Mouse (Mus musculus) forebrain, postnatal 0 days (tissue): ENCODE measurements at regions not wholly inside any gene's neighbourhood (a gene's known extent, or its start where the extent isn't known, plus 50 kb on each side); places are given as distances from the start of the nearest gene placed in this dataset.
A peak's percentile ranks its signal among the peaks of the same experiment; 100 is the strongest.

Experiments used
- ATAC-seq: fragments of 200-750 bp; cut with Nextera tagmentation; 2 replicates; pipeline ENCODE4 v1.8.0; 2017; ENCODE audit warnings: mild to moderate bottlenecking, moderate library complexity
- DNase-seq: peaks from one replicate; pipeline ENCODE4 v3.0.0-alpha.2; 2015
- H3K27ac ChIP-seq: fragments of 300-500 bp; sonication (generic); 2 replicates; pipeline ENCODE4 v1.5.1; 2014; ENCODE audit warnings: low read depth, mild to moderate bottlenecking, antibody characterized with exemption, low read length, moderate library complexity, mixed read lengths
- H3K27me3 ChIP-seq: fragments of 300-500 bp; sonication (generic); 2 replicates; pipeline ENCODE4 v1.6.1; 2014; ENCODE audit warnings: mild to moderate bottlenecking, low read length, mixed read lengths; ENCODE audit not compliant: insufficient read depth
- H3K36me3 ChIP-seq: fragments of 300-500 bp; sonication (generic); 2 replicates; pipeline ENCODE4 v1.6.1; 2014; ENCODE audit warnings: mild to moderate bottlenecking, moderate library complexity; ENCODE audit not compliant: insufficient read depth
- H3K4me1 ChIP-seq: fragments of 300-500 bp; sonication (generic); 2 replicates; pipeline ENCODE4 v1.6.1; 2014; ENCODE audit warnings: antibody characterized with exemption; ENCODE audit not compliant: insufficient read depth
- H3K4me2 ChIP-seq: fragments of 300-500 bp; sonication (generic); 2 replicates; pipeline ENCODE4 v1.6.1; 2014; ENCODE audit warnings: low read depth, mild to moderate bottlenecking, moderate library complexity
- H3K4me3 ChIP-seq: fragments of 300-500 bp; sonication (generic); 2 replicates; pipeline ENCODE4 v1.5.1; 2014; ENCODE audit warnings: low read depth, low read length, mixed read lengths
- H3K9ac ChIP-seq: fragments of 300-500 bp; sonication (generic); 2 replicates; pipeline ENCODE4 v1.6.1; 2014; ENCODE audit warnings: mild to moderate bottlenecking
- H3K9me3 ChIP-seq: fragments of 300-500 bp; sonication (generic); 2 replicates; pipeline ENCODE4 v1.6.1; 2016; ENCODE audit warnings: low read length
- CTCF ChIP-seq: sonication (generic); IDR thresholded peaks from 2 replicates; pipeline ENCODE4 v1.5.1; 2016; ENCODE audit warnings: antibody characterized with exemption, control low read depth, low read depth
- WGBS: fragments of 180-500 bp; shearing (Covaris S2); extraction: QIAGEN DNeasy Blood & Tissue Kit; methylation state at CpG from one replicate; pipeline ENCODE4 v1.1.7; 2014; 5-methylcytosine and 5-hydroxymethylcytosine counted together

DNA sequence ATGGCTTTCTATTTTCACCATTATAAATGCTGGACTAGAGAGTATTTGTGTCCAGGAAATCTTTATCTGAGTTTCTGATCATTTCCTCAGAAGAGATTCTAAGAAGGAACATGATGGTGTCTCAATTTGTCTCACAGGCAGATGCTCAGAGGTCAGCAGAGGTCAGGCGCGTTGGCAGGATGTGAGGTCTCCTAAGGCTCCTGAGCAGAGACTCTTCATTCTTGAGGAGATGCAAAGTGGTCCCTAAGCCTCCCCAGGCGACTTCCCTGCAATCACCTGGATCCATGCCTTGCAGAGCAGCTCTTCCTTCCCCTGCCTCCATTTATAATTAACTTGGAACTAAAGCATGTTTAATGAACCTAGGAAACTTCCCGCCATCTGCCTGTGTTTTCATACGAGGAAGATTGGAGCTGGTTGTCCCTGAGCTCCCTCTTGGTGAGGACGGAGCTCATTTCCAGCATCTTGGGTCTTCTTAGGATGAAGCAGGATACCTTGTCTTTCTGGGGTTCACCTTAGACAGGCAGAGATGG, 71.8 kb downstream of the Arf2 start:
- no peaks in the 10 kb centered on the region for H3K36me3 ChIP-seq
- no peak overlapping the region for H3K4me3 ChIP-seq
- H3K9me3 ChIP-seq: no peaks in the 10 kb centered on the region
- H3K4me1 ChIP-seq: peaks cover 7% of the 10 kb centered on the region; the same call in 1 of the 2 replicates
- ATAC-seq: no peak
- no peak overlapping the region for H3K4me2 ChIP-seq
- WGBS: 53% methylated on average over 6 of the region's 6 CpGs
- no peak overlapping the region for H3K27ac ChIP-seq
- peak; percentile 52 for DNase-seq
- no peak overlapping the region for H3K9ac ChIP-seq
- H3K27me3 ChIP-seq: no peaks in the 10 kb centered on the region
- no peak for TF ChIP-seq CTCF

DNA sequence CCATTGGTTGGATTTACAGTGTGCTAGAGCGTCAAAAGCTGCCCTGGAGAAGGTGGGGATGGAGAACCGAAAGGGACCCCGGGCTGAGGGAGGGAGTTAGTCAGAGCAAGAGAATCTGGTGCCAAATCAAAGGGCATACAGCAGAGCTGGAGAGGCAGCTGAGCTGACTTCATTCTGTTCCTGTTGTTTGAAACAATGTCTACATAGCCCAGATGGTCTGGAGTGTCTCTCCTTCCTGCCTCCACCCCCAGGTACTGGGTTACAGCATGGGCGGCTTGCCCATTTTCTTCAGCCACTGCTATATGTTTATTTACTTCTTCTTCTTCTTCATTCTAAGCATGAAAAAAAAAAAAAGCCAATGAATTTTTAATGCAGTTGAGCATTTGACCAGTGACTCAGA, 78.7 kb downstream of the Arf2 start:
- no peaks in the 10 kb centered on the region for H3K27me3 ChIP-seq

DNA sequence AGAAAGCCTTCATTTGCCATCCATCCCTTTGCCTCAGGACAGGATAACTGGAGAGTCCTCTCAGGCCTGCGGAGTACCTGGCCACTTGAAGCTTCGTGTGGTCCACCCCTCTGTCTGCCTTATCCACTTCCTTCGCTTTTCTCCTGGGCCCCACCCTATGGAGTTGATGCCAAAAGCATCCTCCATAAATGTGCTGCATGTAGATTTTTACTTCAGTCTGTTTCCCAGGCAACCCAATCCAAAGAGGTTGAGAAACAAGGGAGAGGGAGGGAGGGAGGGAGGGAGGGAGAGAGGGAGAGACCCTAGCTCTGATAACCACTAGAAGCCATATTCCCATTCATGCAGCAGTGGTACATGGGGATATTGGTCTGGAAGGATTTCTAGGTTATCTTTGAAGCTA, 80.7 kb upstream of the Crhr1 start:
- no peaks in the 10 kb centered on the region for H3K36me3 ChIP-seq
- 60% methylated on average over 3 of the region's 3 CpGs for whole genome bisulfite sequencing

More for the DNA sequence above, 78.7 kb downstream of the Arf2 start:
- Histone ChIP-seq H3K9ac (no peak overlapping the region), H3K4me2 (no peak overlapping the region), H3K27ac (no peak overlapping the region), H3K9me3 (no peaks in the 10 kb centered on the region), H3K36me3 (no peaks in the 10 kb centered on the region), H3K4me1 (no peaks in the 10 kb centered on the region), H3K4me3 (no peak overlapping the region)
- ATAC-seq: no peak
- 86% methylated on average over 4 of the region's 4 CpGs for WGBS
- no peak for TF ChIP-seq CTCF
- no peak for DNase-seq

DNA sequence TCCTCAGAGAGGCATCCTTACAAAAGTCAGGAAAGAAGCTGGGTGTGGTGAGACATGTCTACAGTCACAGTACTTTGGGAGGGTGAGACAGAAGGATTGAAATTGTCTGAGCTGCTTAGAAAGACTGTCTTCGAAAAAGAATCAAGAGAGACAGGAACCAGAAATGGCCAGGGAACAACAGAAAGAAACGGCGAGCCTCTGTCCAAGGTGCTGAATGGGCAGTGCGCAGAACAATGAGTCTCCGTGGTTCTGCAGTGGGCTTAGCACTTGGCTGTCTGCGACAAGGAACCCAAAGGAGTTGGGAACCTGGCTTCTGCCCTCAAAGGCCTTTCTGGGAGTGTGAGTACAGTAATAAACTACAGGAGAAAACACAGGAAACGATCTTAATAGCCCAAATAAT, 79.4 kb upstream of the Crhr1 start:
- no peak for DNase-seq

More for the DNA sequence above, 80.7 kb upstream of the Crhr1 start:
- DNase-seq (peak; percentile 72), ATAC-seq (peak; percentile 90)
- 0 out of 2 replicates have a peak, but pooled peaks cover 5% of the 10 kb centered on the region for H3K4me1 ChIP-seq
- H3K4me2 ChIP-seq: no peak overlapping the region
- no peaks in the 10 kb centered on the region for H3K9me3 ChIP-seq
- TF ChIP-seq CTCF: no peak
- no peaks in the 10 kb centered on the region for H3K27me3 ChIP-seq
- H3K27ac ChIP-seq: peak overlapping the region; percentile 66
- no peak overlapping the region for H3K4me3 ChIP-seq
- H3K9ac ChIP-seq: no peak overlapping the region

DNA sequence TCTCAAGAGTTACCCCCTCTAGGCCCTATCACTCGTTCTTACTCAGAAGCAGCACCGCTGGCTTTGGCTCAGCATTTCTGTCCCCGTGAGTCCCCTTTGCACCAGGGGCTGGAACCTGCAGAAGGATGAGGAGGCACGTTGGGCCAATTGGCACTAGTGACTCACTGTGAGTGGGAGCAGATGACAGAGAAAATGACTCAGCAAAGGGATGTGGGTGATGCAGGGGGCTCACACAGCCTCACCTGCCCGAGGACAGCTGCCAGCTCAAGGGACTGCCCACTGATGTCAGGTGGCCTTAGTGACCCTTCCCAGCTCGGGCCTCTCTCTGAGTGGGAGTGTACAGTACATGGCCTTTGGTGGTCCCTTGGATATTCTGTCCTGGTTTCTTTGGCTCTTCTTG, 76.7 kb upstream of the Crhr1 start:
- DNase-seq (no peak), ATAC-seq (no peak)
- H3K27me3 ChIP-seq: no peaks in the 10 kb centered on the region
- H3K4me2 ChIP-seq: no peak overlapping the region
- H3K4me1 ChIP-seq: 0 out of 2 replicates have a peak, but pooled peaks cover 5% of the 10 kb centered on the region
- H3K27ac ChIP-seq: no peak overlapping the region
- no peak for TF ChIP-seq CTCF
- H3K36me3 ChIP-seq: no peaks in the 10 kb centered on the region
- no peak overlapping the region for H3K9ac ChIP-seq
- no peaks in the 10 kb centered on the region for H3K9me3 ChIP-seq
- no peak overlapping the region for H3K4me3 ChIP-seq
- WGBS: 80% methylated on average over 6 of the region's 6 CpGs

More for the DNA sequence above, 79.4 kb upstream of the Crhr1 start:
- TF ChIP-seq CTCF: no peak
- Histone ChIP-seq H3K27ac (no peak overlapping the region), H3K9ac (no peak overlapping the region), H3K4me2 (no peak overlapping the region), H3K9me3 (no peaks in the 10 kb centered on the region), H3K4me1 (0 out of 2 replicates have a peak, but pooled peaks cover 5% of the 10 kb centered on the region), H3K27me3 (no peaks in the 10 kb centered on the region), H3K36me3 (no peaks in the 10 kb centered on the region), H3K4me3 (no peak overlapping the region)
- 14% methylated on average over 7 of the region's 7 CpGs for WGBS
- ATAC-seq: no peak

DNA sequence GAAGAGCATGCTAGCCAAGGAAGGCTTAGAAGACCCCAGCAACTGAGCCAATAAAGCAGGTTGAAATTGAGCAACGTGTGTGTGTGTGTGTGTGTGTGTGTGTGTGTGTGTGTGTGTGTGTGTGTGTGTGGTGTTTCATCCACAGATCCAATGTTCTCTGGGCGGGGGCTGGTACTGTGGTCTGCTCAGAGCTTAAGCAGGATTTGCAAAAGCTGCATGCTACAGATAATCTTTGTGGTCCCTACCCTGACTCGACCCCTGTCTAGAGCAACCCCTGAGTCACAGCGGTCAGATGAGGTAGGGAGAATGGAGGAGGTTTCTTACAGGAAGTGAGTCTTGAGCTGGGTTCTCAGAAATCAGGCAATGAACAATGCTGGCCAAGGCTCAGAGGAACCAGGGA, 75.6 kb upstream of the Crhr1 start:
- Histone ChIP-seq H3K4me1 (no peaks in the 10 kb centered on the region), H3K9me3 (no peaks in the 10 kb centered on the region), H3K27me3 (no peaks in the 10 kb centered on the region), H3K4me2 (no peak overlapping the region), H3K9ac (no peak overlapping the region), H3K36me3 (no peaks in the 10 kb centered on the region), H3K4me3 (no peak overlapping the region), H3K27ac (no peak overlapping the region)
- ATAC-seq (no peak), DNase-seq (no peak)
- 82% methylated on average over 4 of the region's 4 CpGs for WGBS
- no peak for TF ChIP-seq CTCF

DNA sequence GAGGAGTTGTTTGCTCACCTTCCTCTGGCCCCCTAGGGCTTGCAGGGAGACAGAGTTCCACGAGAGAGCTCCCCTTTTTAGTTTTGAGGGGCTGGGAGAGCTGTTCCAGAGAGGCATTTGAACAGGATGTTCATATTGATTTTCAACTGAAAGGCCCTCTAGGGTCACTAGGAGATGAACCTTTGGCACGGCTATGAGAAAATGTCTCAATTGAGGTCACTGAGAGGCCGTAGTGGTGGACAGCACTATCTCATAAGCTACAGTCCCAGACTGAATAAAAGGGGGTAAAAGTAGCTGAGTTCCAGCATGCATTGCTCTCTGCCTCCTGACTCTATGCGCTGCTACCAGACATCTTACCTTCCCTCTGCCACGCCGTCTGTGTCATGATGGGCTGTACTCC, 74.1 kb upstream of the Crhr1 start:
- Histone ChIP-seq H3K4me2 (no peak overlapping the region), H3K9ac (no peak overlapping the region), H3K36me3 (no peaks in the 10 kb centered on the region), H3K27me3 (no peaks in the 10 kb centered on the region), H3K4me3 (no peak overlapping the region), H3K9me3 (no peaks in the 10 kb centered on the region), H3K27ac (no peak overlapping the region), H3K4me1 (no peaks in the 10 kb centered on the region)
- WGBS: 87% methylated on average over 6 of the region's 6 CpGs
- DNase-seq (no peak), ATAC-seq (no peak)
- no peak for TF ChIP-seq CTCF
